Mouse (Mus musculus) adipocyte (in vitro differentiated cells): ENCODE results near the gene A330070K13Rik.

Source experiments
- DNase-seq: peaks from one replicate; pipeline ENCODE4 v3.0.0-alpha.2; 2016; ENCODE audit warnings: low spot score

The A330070K13Rik gene

DNA sequence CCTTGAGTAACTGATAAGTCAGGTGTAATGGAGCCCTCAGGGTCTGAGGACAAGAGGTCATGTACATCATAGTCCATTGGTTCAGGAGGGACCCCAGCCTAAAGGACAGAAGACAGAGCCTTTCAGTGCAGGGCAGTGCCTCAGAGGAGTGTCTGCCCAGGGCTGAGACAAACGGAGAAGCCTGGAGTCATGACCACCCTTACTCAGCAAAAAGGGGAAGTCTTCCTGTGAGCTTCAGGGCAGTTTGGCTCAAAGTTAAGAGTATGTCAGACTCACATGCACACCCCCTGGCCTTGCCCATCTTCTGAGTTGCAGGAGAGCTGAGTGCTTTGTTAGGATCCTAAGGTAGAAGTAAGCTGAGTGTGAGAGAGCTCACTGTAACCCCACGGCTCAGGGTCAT lies 54.5 kb downstream of the A330070K13Rik start:
- no peak for DNase-seq
